Mouse (Mus musculus) brain, embryonic 14.5 days (tissue): ENCODE results near the gene Atp6v1e1.

ENCODE experiments used
- CTCF ChIP-seq: fragments of 200-500 bp; IDR thresholded peaks from 2 replicates; pipeline ENCODE4 v1.5.1; 2012; ENCODE audit warnings: inconsistent platforms, mild to moderate bottlenecking, moderate library complexity, borderline replicate concordance; ENCODE audit not compliant: insufficient read depth, insufficient read length; ENCODE audit errors: extremely low read depth
- POLR2A ChIP-seq: fragments of 200-500 bp; IDR thresholded peaks from 2 replicates; pipeline ENCODE4 v1.6.1; 2012; ENCODE audit warnings: mild to moderate bottlenecking, inconsistent platforms, borderline replicate concordance; ENCODE audit not compliant: poor library complexity, insufficient read depth, insufficient read length, severe bottlenecking; ENCODE audit errors: extremely low read depth

- TF ChIP-seq CTCF = no peak
- TF ChIP-seq POLR2A = no peak
Measured at GRCm38 (mm10) chr6:120769972-120770371, 52.6 kb downstream of the Atp6v1e1 start.
